Mouse (Mus musculus) testis, adult 2 months (tissue): ENCODE results near the gene Zdhhc9. TPM values are rescaled to one million over a fixed set of nuclear protein-coding genes. Genes with fewer than 3 reads are reported as not detected.
"Not testable (repeated sequence)": the region's sequence is repeated elsewhere in the genome, so short reads cannot be mapped to it uniquely, and the experiment has no call there.

Experiments
- H3K27ac ChIP-seq: fragments of 200-500 bp; 2 replicates; pipeline ENCODE4 v1.5.1; 2012; ENCODE audit warnings: low read depth, low read length; ENCODE audit not compliant: control insufficient read depth, insufficient read depth
- H3K27me3 ChIP-seq: fragments of 200-500 bp; 2 replicates; pipeline ENCODE4 v1.6.1; 2012; ENCODE audit warnings: mild to moderate bottlenecking, low read length, moderate library complexity; ENCODE audit not compliant: control insufficient read depth, insufficient read depth
- H3K36me3 ChIP-seq: fragments of 200-500 bp; 2 replicates; pipeline ENCODE4 v1.6.1; 2012; ENCODE audit warnings: mild to moderate bottlenecking, low read length; ENCODE audit not compliant: control insufficient read depth, insufficient read depth
- H3K4me1 ChIP-seq: fragments of 200-500 bp; 2 replicates; pipeline ENCODE4 v1.6.1; 2012; ENCODE audit warnings: low read length; ENCODE audit not compliant: control insufficient read depth, insufficient read depth
- H3K4me3 ChIP-seq: fragments of 200-500 bp; 2 replicates; pipeline ENCODE4 v1.5.1; 2012; ENCODE audit warnings: low read depth, mild to moderate bottlenecking, low read length, moderate library complexity, mixed read lengths; ENCODE audit not compliant: control insufficient read depth
- CTCF ChIP-seq: fragments of 200-500 bp; IDR thresholded peaks from 2 replicates; pipeline ENCODE4 v1.5.1; 2012; ENCODE audit warnings: low read depth, mild to moderate bottlenecking, inconsistent platforms, low read length, moderate library complexity; ENCODE audit not compliant: control insufficient read depth, insufficient read depth, insufficient replicate concordance
- POLR2A ChIP-seq: fragments of 200-500 bp; IDR thresholded peaks from 2 replicates; pipeline ENCODE4 v1.6.1; 2012; ENCODE audit warnings: low read depth, mild to moderate bottlenecking, inconsistent platforms, low read length, moderate library complexity; ENCODE audit not compliant: control insufficient read depth
- polyA plus RNA-seq: library from polyadenylated mRNA; depleted of rRNA; stranded (reverse); fragments of >200 nt; gene quantifications from 2 replicates; pipeline ENCODE4 v1.2.3, GENCODE M21; 2012

The Zdhhc9 gene
- polyA plus RNA-seq, 1 experiment: 12.9 TPM

DNA sequence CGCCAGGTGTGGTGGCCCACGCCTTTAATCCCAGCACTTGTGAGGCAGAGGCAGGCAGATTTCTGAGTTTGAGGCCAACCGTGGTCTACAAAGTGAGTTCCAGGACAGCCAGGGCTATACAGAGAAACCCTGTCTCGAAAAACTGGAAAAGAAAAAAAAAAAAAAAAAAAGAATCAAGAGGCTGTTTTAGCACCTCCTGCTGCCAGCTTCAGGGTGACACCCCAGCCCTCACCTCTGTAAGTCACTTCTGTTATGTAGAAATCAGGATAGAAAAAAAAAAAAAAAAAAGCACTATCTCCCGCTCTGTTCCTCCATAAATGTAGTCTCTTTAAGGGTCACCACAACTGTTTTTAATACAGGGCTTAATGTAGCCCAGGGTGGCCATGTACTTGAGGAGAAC lies 10.8 kb upstream of the Zdhhc9 start:
- H3K4me1 ChIP-seq: no peaks in the 10 kb centered on the region
- TF ChIP-seq CTCF: no peak
- TF ChIP-seq POLR2A: no peak
- H3K27me3 ChIP-seq: no peaks in the 10 kb centered on the region
- no peak overlapping the region for H3K27ac ChIP-seq
- no peak overlapping the region for H3K4me3 ChIP-seq
- H3K36me3 ChIP-seq: no peaks in the 10 kb centered on the region

DNA sequence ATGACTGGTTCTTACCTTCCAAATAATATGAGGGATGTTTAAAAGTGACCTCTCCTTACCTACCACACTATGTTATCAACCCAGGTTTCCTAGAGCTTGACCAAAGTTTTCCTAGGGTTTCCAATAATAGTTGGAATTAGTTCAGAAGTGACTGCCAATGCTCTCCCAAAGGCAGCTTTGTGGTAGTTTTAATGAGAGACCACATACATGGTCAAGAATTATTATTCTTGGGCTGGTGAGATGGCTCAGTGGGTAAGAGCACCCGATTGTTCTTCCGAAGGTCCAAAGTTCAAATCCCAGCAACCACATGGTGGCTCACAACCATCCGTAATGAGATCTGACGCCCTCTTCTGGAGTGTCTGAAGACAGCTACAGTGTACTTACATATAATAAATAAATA lies 1.1 kb upstream of the Zdhhc9 start:
- H3K4me3 ChIP-seq, H3K4me1 ChIP-seq, H3K27ac ChIP-seq, H3K36me3 ChIP-seq, H3K27me3 ChIP-seq: not testable (repeated sequence)

- Histone ChIP-seq H3K36me3 (no peaks in the 10 kb centered on the region), H3K4me3 (peak overlapping the region; percentile 86), H3K27me3 (no peaks in the 10 kb centered on the region), H3K27ac (peak overlapping the region; percentile 7; the same call in 1 of the 2 replicates), H3K4me1 (0 out of 2 replicates have a peak, but pooled peaks cover 2% of the 10 kb centered on the region)
- TF ChIP-seq CTCF: no peak
- no peak for TF ChIP-seq POLR2A
Measured at GRCm38 (mm10) chrX:48207761-48208487, 754 bp downstream of the Zdhhc9 start.

DNA sequence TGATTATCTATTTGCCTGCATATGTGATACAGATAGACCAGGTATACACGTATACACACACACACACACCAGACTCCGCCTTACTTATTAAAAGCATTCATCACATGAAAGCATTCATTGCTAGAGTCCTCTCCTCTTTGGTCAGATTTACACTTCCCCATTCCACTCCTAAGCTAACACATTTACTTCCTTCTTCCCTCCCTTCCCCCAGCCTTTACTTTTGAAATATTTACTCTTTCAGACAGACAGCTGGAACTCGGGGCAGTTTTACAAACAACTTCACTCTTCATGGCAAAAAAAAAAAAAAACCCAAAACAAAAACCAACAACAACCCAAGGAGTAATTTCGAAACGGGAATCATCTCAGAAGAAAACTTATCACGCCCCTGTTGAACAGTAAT lies 4.2 kb downstream of the Zdhhc9 start:
- Histone ChIP-seq H3K4me3 (no peak overlapping the region), H3K4me1 (0 out of 2 replicates have a peak, but pooled peaks cover 2% of the 10 kb centered on the region), H3K27ac (no peak overlapping the region), H3K36me3 (no peaks in the 10 kb centered on the region), H3K27me3 (no peaks in the 10 kb centered on the region)
- no peak for TF ChIP-seq CTCF
- TF ChIP-seq POLR2A: no peak

GRCm38 (mm10) chrX:48203763-48204162 lies 4.9 kb downstream of the Zdhhc9 start:
- Histone ChIP-seq H3K27me3 (no peaks in the 10 kb centered on the region), H3K36me3 (no peaks in the 10 kb centered on the region), H3K27ac (no peak overlapping the region), H3K4me3 (no peak overlapping the region), H3K4me1 (0 out of 2 replicates have a peak, but pooled peaks cover under 1% of the 10 kb centered on the region)
- TF ChIP-seq POLR2A: no peak
- no peak for TF ChIP-seq CTCF

- no peaks in the 10 kb centered on the region for H3K36me3 ChIP-seq
- H3K4me1 ChIP-seq: no peaks in the 10 kb centered on the region
- H3K4me3 ChIP-seq: no peak overlapping the region
- TF ChIP-seq POLR2A (no peak), CTCF (no peak)
- no peaks in the 10 kb centered on the region for H3K27me3 ChIP-seq
- H3K27ac ChIP-seq: no peak overlapping the region
Measured at GRCm38 (mm10) chrX:48202995-48203394, 5.7 kb downstream of the Zdhhc9 start.

DNA sequence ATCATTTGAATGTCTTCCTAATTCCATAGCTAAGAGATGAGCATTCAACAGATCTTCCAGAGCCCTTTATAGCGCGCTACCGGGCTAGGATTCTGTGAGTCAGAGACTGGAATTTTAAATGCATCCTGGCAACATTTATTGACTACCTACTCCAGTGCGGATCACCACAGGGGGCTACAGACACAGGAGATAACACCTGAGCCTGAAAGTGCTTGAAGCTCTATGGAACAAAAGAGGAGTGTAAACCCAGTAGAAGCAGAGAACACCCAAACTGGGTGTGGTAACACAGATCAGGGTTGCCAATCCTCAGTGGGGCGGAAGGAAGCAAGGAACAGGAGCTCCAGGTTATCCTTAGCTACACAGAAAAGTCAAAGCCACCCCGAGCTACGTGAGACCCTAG lies 6.2 kb downstream of the Zdhhc9 start:
- Histone ChIP-seq H3K27ac (no peak overlapping the region), H3K4me1 (no peaks in the 10 kb centered on the region), H3K36me3 (no peaks in the 10 kb centered on the region), H3K27me3 (no peaks in the 10 kb centered on the region), H3K4me3 (no peak overlapping the region)
- TF ChIP-seq CTCF: no peak
- no peak for TF ChIP-seq POLR2A
